Mouse (Mus musculus): Measurements from ENCODE around the gene Ifnab.

DNA sequence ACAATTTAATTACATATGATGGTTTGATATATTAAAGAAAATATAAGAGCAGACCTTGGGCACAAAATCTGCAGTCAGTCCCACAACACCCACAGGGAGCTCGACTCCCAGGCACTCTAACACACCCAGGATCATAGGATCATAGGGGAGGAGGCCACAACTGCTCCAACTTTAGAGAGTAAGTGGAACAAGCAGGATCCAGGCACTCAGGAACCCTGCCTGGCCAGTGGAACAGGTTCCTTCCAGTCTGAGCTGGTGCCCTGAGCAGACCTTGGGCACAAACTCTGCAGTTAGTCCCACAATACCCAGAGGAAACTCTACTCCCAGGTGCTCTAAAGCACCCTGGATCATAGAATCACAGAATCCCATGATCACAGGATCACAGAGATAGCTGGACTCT is 35.7 kb downstream of the Ifnab start:
- TF ChIP-seq CTCF (IDR thresholded peaks at IDR 0.05; ENCODE audit: borderline replicate concordance, extremely low read depth, insufficient read depth, insufficient read length) = no peak
- no peak for TF ChIP-seq POLR2A (IDR thresholded peaks at IDR 0.05; ENCODE audit: borderline replicate concordance, extremely low read depth, insufficient read depth, insufficient read length, poor library complexity, severe bottlenecking)
